Mouse (Mus musculus) limb, embryonic 11.5 days (tissue): ENCODE results near the gene Prdx3. TPM values are rescaled to one million over a fixed set of nuclear protein-coding genes. Genes with fewer than 3 reads are reported as not detected.
"Not testable (repeated sequence)": the region's sequence is repeated elsewhere in the genome, so short reads cannot be mapped to it uniquely, and the experiment has no call there.

ENCODE experiments used
- ATAC-seq: fragments of 200-750 bp; cut with Nextera tagmentation; 2 replicates; pipeline ENCODE4 v1.8.0; 2017; ENCODE audit warnings: low read depth; ENCODE audit not compliant: insufficient number of reproducible peaks, low FRiP score, low TSS enrichment
- DNase-seq: peaks from one replicate; pipeline ENCODE4 v3.0.0-alpha.2; 2015; ENCODE audit warnings: low spot score
- H3K27ac ChIP-seq: fragments of 300-500 bp; sonication (generic); replicated peaks from 2 replicates; pipeline ENCODE4 v1.5.1; 2014; ENCODE audit warnings: low read depth, mild to moderate bottlenecking, low read length
- H3K27me3 ChIP-seq: fragments of 300-500 bp; sonication (generic); 2 replicates; pipeline ENCODE4 v1.6.1; 2014; ENCODE audit warnings: mild to moderate bottlenecking, low read length, mixed read lengths; ENCODE audit not compliant: control insufficient read depth, insufficient read depth
- H3K36me3 ChIP-seq: fragments of 300-500 bp; sonication (generic); 2 replicates; pipeline ENCODE4 v1.6.1; 2014; ENCODE audit warnings: mild to moderate bottlenecking, low read length, moderate library complexity, mixed read lengths; ENCODE audit not compliant: control insufficient read depth, insufficient read depth
- H3K4me1 ChIP-seq: fragments of 300-500 bp; sonication (generic); 2 replicates; pipeline ENCODE4 v1.6.1; 2014; ENCODE audit warnings: low read length, mixed read lengths; ENCODE audit not compliant: control insufficient read depth, insufficient read depth
- H3K4me2 ChIP-seq: fragments of 300-500 bp; sonication (generic); 2 replicates; pipeline ENCODE4 v1.6.1; 2014; ENCODE audit warnings: low read depth, mild to moderate bottlenecking, moderate library complexity; ENCODE audit not compliant: severe bottlenecking
- H3K4me3 ChIP-seq: fragments of 300-500 bp; sonication (generic); 2 replicates; pipeline ENCODE4 v1.5.1; 2014; ENCODE audit warnings: low read depth, low read length
- H3K9ac ChIP-seq: fragments of 300-500 bp; sonication (generic); 2 replicates; pipeline ENCODE4 v1.6.1; 2014; ENCODE audit warnings: mild to moderate bottlenecking, low read length
- H3K9me3 ChIP-seq: fragments of 300-500 bp; sonication (generic); 2 replicates; pipeline ENCODE4 v1.6.1; 2016; ENCODE audit warnings: low read length; ENCODE audit not compliant: control insufficient read depth
- WGBS: fragments of 180-500 bp; shearing (Covaris S2); extraction: QIAGEN DNeasy Blood & Tissue Kit; methylation state at CpG from one replicate; pipeline ENCODE4 v1.1.7; 2014; 5-methylcytosine and 5-hydroxymethylcytosine counted together
- polyA plus RNA-seq: library from polyadenylated mRNA; unstranded; fragments of >200 nt; fragmentation: Nextera tagmentation; extraction: Ambion mirVana; gene quantifications from 2 replicates; pipeline ENCODE4 v1.2.1, GENCODE M21; 2014

The Prdx3 gene
- polyA plus RNA-seq, 1 experiment from 2014 or later: 77.5 TPM

DNA sequence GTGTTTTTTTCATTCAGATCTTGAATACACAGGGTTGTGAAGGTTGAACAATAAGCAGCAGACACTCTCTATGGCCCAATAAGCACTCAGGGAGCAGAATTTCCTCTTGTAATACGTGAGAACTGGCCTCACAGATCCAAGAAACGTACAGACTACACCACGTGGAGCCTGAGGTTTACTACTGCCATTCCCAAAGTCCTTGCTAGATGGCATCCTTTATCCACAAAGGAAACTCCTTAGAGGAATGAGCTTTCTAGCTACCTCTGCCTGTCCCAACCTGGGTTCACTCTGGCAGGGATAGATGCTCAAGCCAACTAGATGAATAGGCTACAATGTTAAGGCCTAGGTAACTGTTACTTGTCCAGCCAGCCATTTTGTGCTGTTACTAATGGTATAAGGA, 8.8 kb upstream of the Prdx3 start:
- 11% methylated on average over 3 of the region's 3 CpGs for WGBS
- Histone ChIP-seq H3K9ac (no peak overlapping the region), H3K36me3 (no peaks in the 10 kb centered on the region), H3K27ac (no peak overlapping the region), H3K9me3 (no peaks in the 10 kb centered on the region), H3K27me3 (no peaks in the 10 kb centered on the region), H3K4me1 (no peaks in the 10 kb centered on the region), H3K4me2 (no peak overlapping the region), H3K4me3 (no peak overlapping the region)
- no peak for DNase-seq
- no peak for ATAC-seq

DNA sequence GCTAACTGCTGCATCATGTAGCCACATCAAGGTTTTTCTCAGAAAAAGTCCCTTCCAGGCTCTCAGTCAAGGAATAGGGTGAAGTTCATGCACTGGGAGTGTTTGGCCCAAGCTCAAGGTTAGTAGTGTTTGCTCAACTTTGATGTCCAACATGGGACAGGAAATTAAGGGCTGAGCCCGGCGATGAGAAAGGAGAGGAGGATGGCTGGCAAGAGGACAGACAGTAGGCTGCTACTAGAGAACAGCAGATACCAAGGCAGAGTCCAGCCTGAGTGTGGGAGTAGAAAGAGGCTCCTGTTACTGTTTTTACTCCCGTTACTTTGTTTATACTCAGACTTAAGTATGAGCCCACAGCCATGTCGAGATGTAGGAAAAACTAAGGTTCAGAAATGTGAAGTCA, 855 bp downstream of the Prdx3 start:
- WGBS: 34% methylated on average over 4 of the region's 4 CpGs
- Histone ChIP-seq H3K4me2 (peak overlapping the region; percentile 59), H3K27ac (no peak overlapping the region), H3K4me1 (no peaks in the 10 kb centered on the region), H3K27me3 (no peaks in the 10 kb centered on the region), H3K9ac (no peak overlapping the region), H3K9me3 (no peaks in the 10 kb centered on the region), H3K4me3 (peak overlapping the region; percentile 65; the same call in 1 of the 2 replicates), H3K36me3 (peaks cover 4% of the 10 kb centered on the region; the same call in 1 of the 2 replicates)
- DNase-seq (peak; percentile 23), ATAC-seq (no peak)

GRCm38 (mm10) chr19:60872272-60872671, 2.1 kb downstream of the Prdx3 start:
- Histone ChIP-seq H3K27ac (no peak overlapping the region), H3K27me3 (no peaks in the 10 kb centered on the region), H3K4me3 (no peak overlapping the region), H3K4me2 (no peak overlapping the region), H3K36me3 (peaks cover 4% of the 10 kb centered on the region; the same call in 1 of the 2 replicates), H3K9ac (no peak overlapping the region), H3K9me3 (no peaks in the 10 kb centered on the region), H3K4me1 (no peaks in the 10 kb centered on the region)
- no peak for ATAC-seq
- DNase-seq: no peak
- 78% methylated on average over 1 of the region's 1 CpGs for WGBS

DNA sequence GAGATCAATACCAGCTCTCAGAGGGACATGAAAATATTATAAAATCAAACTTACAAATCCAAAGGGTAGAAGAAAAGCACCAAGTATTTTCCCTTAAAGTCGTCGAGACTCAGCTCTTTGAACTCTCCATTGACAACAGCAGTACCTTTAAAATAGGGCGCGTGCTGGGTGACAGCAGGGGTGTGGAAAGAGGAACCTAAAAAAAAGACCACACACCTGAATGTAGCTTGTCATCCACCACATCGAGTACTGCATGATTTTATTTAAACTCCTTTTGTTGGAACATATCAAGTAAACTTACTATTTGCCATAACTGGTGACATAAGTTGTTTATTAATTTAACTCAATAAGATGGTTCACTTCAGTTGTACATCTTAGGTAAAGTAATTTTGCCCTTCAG, 3.0 kb downstream of the Prdx3 start:
- no peak overlapping the region for H3K27ac ChIP-seq
- H3K9ac ChIP-seq: no peak overlapping the region
- H3K4me2 ChIP-seq: no peak overlapping the region
- no peaks in the 10 kb centered on the region for H3K9me3 ChIP-seq
- H3K4me3 ChIP-seq: no peak overlapping the region
- no peaks in the 10 kb centered on the region for H3K27me3 ChIP-seq
- peaks cover 4% of the 10 kb centered on the region; the same call in 1 of the 2 replicates for H3K36me3 ChIP-seq
- H3K4me1 ChIP-seq: no peaks in the 10 kb centered on the region
- ATAC-seq (no peak), DNase-seq (no peak)
- 91% methylated on average over 5 of the region's 5 CpGs for whole genome bisulfite sequencing

GRCm38 (mm10) chr19:60870489-60870888, 3.9 kb downstream of the Prdx3 start:
- Histone ChIP-seq H3K27me3 (no peaks in the 10 kb centered on the region), H3K4me2 (no peak overlapping the region), H3K4me1 (no peaks in the 10 kb centered on the region), H3K36me3 (peaks cover 4% of the 10 kb centered on the region; the same call in 1 of the 2 replicates), H3K9me3 (no peaks in the 10 kb centered on the region), H3K27ac (no peak overlapping the region), H3K9ac (no peak overlapping the region), H3K4me3 (no peak overlapping the region)
- DNase-seq (no peak), ATAC-seq (no peak)
- 96% methylated on average over 1 of the region's 1 CpGs for WGBS

- H3K4me3 ChIP-seq, H3K9ac ChIP-seq, H3K27me3 ChIP-seq, H3K36me3 ChIP-seq, H3K27ac ChIP-seq, H3K4me2 ChIP-seq, ATAC-seq, DNase-seq, H3K9me3 ChIP-seq, H3K4me1 ChIP-seq: not testable (repeated sequence)
- WGBS: 94% methylated on average over 4 of the region's 4 CpGs
These were observed 8.2 kb downstream of the Prdx3 start for GRCm38 (mm10) chr19:60866169-60866568.

DNA sequence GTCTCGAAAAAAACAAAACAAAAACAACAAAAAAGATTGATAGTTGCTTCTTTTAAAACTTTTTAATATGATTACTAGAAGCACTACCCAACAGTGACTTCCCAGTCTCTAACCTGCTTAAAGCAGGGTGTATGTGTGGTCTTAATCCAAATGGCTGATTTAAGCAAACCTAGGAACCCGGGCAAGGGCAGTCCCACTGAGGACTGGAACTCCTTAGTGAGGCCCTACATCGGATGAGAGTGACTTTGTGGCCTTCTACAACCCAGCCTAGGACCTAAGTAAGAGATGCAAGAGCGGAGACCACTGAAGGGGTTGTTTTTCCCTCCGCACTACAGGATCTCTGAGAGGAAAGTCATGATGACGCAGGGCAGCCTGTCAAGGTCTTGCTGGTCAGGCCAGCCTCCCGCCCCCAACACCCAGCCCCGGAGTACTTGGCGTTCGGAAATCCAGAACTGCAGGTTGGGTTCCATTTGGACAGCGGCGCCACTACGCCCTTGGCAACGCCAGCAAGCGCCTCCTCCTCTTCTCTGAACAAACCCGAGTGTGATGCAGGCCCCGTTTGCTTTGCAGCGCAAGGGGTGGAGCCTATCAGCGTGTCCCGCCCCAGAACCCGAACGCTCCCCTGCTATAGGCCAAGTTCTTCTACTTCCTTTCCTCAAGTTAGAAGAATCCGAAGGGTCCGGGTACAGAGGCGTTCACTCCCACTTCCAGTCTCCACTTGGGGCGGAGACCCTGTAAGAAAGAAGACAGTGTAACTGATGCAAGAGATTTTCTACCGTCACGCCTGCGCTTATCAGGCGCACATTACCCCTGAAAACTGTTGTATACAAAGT, 13.3 kb downstream of the Prdx3 start, which contains the start of gene Sfxn4:
Gene Sfxn4, minus strand, starts transcription at position 612 of the 833 bp plus-strand sequence.
- peak within 1 kb of the TSS; percentile 64 for H3K9ac ChIP-seq
- H3K27ac ChIP-seq: no peak within 1 kb of the TSS
- H3K9me3 ChIP-seq: no peaks in the 10 kb centered on the region
- peak within 1 kb of the TSS; percentile 42 for H3K4me3 ChIP-seq
- WGBS: 5% methylated on average over 30 of the region's 30 CpGs
- DNase-seq (peak; percentile 90), ATAC-seq (peak; percentile 98)
- H3K4me2 ChIP-seq: peak within 1 kb of the TSS; percentile 45
- H3K36me3 ChIP-seq: no peaks in the 10 kb centered on the region
- no peaks in the 10 kb centered on the region for H3K4me1 ChIP-seq
- H3K27me3 ChIP-seq: no peaks in the 10 kb centered on the region

GRCm38 (mm10) chr19:60845731-60846130, 28.6 kb downstream of the Prdx3 start:
- H3K4me1 ChIP-seq: no peaks in the 10 kb centered on the region
- H3K9ac ChIP-seq: no peak overlapping the region
- H3K4me3 ChIP-seq: no peak overlapping the region
- no peaks in the 10 kb centered on the region for H3K9me3 ChIP-seq
- H3K27ac ChIP-seq: no peak overlapping the region
- H3K27me3 ChIP-seq: no peaks in the 10 kb centered on the region
- no peaks in the 10 kb centered on the region for H3K36me3 ChIP-seq
- no peak for DNase-seq
- H3K4me2 ChIP-seq: no peak overlapping the region
- ATAC-seq: no peak
